Mouse (Mus musculus) kidney, embryonic 14.5 days (tissue): ENCODE measurements at regions not wholly inside any gene's neighbourhood (a gene's known extent, or its start where the extent isn't known, plus 50 kb on each side); places are given as distances from the start of the nearest gene placed in this dataset.

Experiments used
- ATAC-seq: fragments of 200-750 bp; cut with Nextera tagmentation; 2 replicates; pipeline ENCODE4 v1.8.0; 2017; ENCODE audit warnings: moderate number of reproducible peaks, mild to moderate bottlenecking, moderate TSS enrichment, moderate library complexity; ENCODE audit not compliant: low FRiP score, low TSS enrichment
- H3K27ac ChIP-seq: fragments of 300-500 bp; sonication (generic); 2 replicates; pipeline ENCODE4 v1.5.1; 2014; ENCODE audit warnings: low read depth, mild to moderate bottlenecking, low read length, moderate library complexity, mixed read lengths
- H3K27me3 ChIP-seq: fragments of 300-500 bp; sonication (generic); 2 replicates; pipeline ENCODE4 v1.6.1; 2014; ENCODE audit warnings: mild to moderate bottlenecking, low read length; ENCODE audit not compliant: control insufficient read depth, insufficient read depth
- H3K36me3 ChIP-seq: fragments of 300-500 bp; sonication (generic); 2 replicates; pipeline ENCODE4 v1.6.1; 2014; ENCODE audit warnings: low read length, mixed read lengths; ENCODE audit not compliant: control insufficient read depth, insufficient read depth
- H3K4me1 ChIP-seq: fragments of 300-500 bp; sonication (generic); 2 replicates; pipeline ENCODE4 v1.6.1; 2014; ENCODE audit warnings: low read length, mixed read lengths; ENCODE audit not compliant: control insufficient read depth, insufficient read depth
- H3K4me2 ChIP-seq: fragments of 300-500 bp; sonication (generic); replicated peaks from 2 replicates; pipeline ENCODE4 v1.6.1; 2014; ENCODE audit warnings: low read depth, mild to moderate bottlenecking, low read length
- H3K4me3 ChIP-seq: fragments of 300-500 bp; sonication (generic); 2 replicates; pipeline ENCODE4 v1.5.1; 2014; ENCODE audit warnings: mild to moderate bottlenecking, low read length
- H3K9ac ChIP-seq: fragments of 300-500 bp; sonication (generic); 2 replicates; pipeline ENCODE4 v1.6.1; 2014; ENCODE audit warnings: low read depth, mild to moderate bottlenecking, low read length, moderate library complexity
- H3K9me3 ChIP-seq: fragments of 300-500 bp; sonication (generic); 2 replicates; pipeline ENCODE4 v1.6.1; 2016; ENCODE audit warnings: low read length; ENCODE audit not compliant: control insufficient read depth
- WGBS: fragments of 180-500 bp; shearing (Covaris S2); extraction: QIAGEN DNeasy Blood & Tissue Kit; methylation state at CpG from one replicate; pipeline ENCODE4 v1.1.7; 2014; 5-methylcytosine and 5-hydroxymethylcytosine counted together

- 49% methylated on average over 12 of the region's 12 CpGs for WGBS
- ATAC-seq: no peak; the same call in 1 of the 2 replicates
Observed at GRCm38 (mm10) chr13:59228059-59228830, 356.8 kb downstream of the Agtpbp1 start.

GRCm38 (mm10) chr13:59227523-59228058 lies 357.4 kb downstream of the Agtpbp1 start:
- Histone ChIP-seq H3K36me3 (no peaks in the 10 kb centered on the region), H3K9me3 (no peaks in the 10 kb centered on the region), H3K4me3 (no peak overlapping the region), H3K27ac (no peak overlapping the region), H3K4me1 (no peaks in the 10 kb centered on the region), H3K27me3 (no peaks in the 10 kb centered on the region), H3K4me2 (no peak overlapping the region), H3K9ac (no peak overlapping the region)
- no peak for ATAC-seq
- WGBS: 91% methylated on average over 13 of the region's 13 CpGs

More at GRCm38 (mm10) chr13:59228059-59228830, 356.8 kb downstream of the Agtpbp1 start:
- no peaks in the 10 kb centered on the region for H3K4me1 ChIP-seq
- no peaks in the 10 kb centered on the region for H3K27me3 ChIP-seq
- H3K4me2 ChIP-seq: no peak overlapping the region
- H3K36me3 ChIP-seq: no peaks in the 10 kb centered on the region
- no peak overlapping the region for H3K4me3 ChIP-seq
- H3K27ac ChIP-seq: no peak overlapping the region
- H3K9me3 ChIP-seq: no peaks in the 10 kb centered on the region
- no peak overlapping the region for H3K9ac ChIP-seq

GRCm38 (mm10) chr13:59220587-59220986 lies 364.4 kb downstream of the Agtpbp1 start:
- Histone ChIP-seq H3K4me3 (no peak overlapping the region), H3K9ac (no peak overlapping the region), H3K27me3 (no peaks in the 10 kb centered on the region), H3K9me3 (no peaks in the 10 kb centered on the region), H3K27ac (no peak overlapping the region; the same call in 1 of the 2 replicates), H3K36me3 (no peaks in the 10 kb centered on the region), H3K4me1 (0 out of 2 replicates have a peak, but pooled peaks cover 10% of the 10 kb centered on the region), H3K4me2 (no peak overlapping the region)
- no peak for ATAC-seq
- WGBS: 23% methylated on average over 6 of the region's 6 CpGs

- no peak overlapping the region for H3K4me3 ChIP-seq
- H3K9me3 ChIP-seq: no peaks in the 10 kb centered on the region
- H3K27me3 ChIP-seq: no peaks in the 10 kb centered on the region
- H3K4me1 ChIP-seq: 0 out of 2 replicates have a peak, but pooled peaks cover 10% of the 10 kb centered on the region
- no peak overlapping the region for H3K4me2 ChIP-seq
- H3K36me3 ChIP-seq: no peaks in the 10 kb centered on the region
- ATAC-seq: peak; percentile 81
- 16% methylated on average over 7 of the region's 7 CpGs for WGBS
- H3K27ac ChIP-seq: no peak overlapping the region; the same call in 1 of the 2 replicates
- H3K9ac ChIP-seq: no peak overlapping the region
Observed at GRCm38 (mm10) chr13:59220156-59220555, 364.9 kb downstream of the Agtpbp1 start.

GRCm38 (mm10) chr13:59216686-59217298 lies 368.2 kb downstream of the Agtpbp1 start:
- H3K27ac ChIP-seq: no peak overlapping the region
- H3K27me3 ChIP-seq: no peaks in the 10 kb centered on the region
- no peaks in the 10 kb centered on the region for H3K9me3 ChIP-seq
- no peak overlapping the region for H3K9ac ChIP-seq
- WGBS: 57% methylated on average over 5 of the region's 5 CpGs
- H3K4me1 ChIP-seq: 0 out of 2 replicates have a peak, but pooled peaks cover 10% of the 10 kb centered on the region
- H3K36me3 ChIP-seq: no peaks in the 10 kb centered on the region
- no peak for ATAC-seq
- no peak overlapping the region for H3K4me3 ChIP-seq
- no peak overlapping the region for H3K4me2 ChIP-seq

- H3K27ac ChIP-seq: no peak overlapping the region
- H3K36me3 ChIP-seq: no peaks in the 10 kb centered on the region
- H3K27me3 ChIP-seq: no peaks in the 10 kb centered on the region
- H3K4me2 ChIP-seq: no peak overlapping the region
- no peak for ATAC-seq
- H3K9ac ChIP-seq: no peak overlapping the region
- no peak overlapping the region for H3K4me3 ChIP-seq
- H3K4me1 ChIP-seq: no peaks in the 10 kb centered on the region
- WGBS: 80% methylated on average over 15 of the region's 15 CpGs
- H3K9me3 ChIP-seq: no peaks in the 10 kb centered on the region
Observed at GRCm38 (mm10) chr13:59212296-59212701, 372.7 kb downstream of the Agtpbp1 start.

- H3K9me3 ChIP-seq: no peaks in the 10 kb centered on the region
- H3K9ac ChIP-seq: no peak overlapping the region
- 72% methylated on average over 5 of the region's 5 CpGs for WGBS
- H3K4me3 ChIP-seq: no peak overlapping the region
- H3K4me1 ChIP-seq: no peaks in the 10 kb centered on the region
- ATAC-seq: no peak
- no peak overlapping the region for H3K27ac ChIP-seq
- H3K4me2 ChIP-seq: no peak overlapping the region
- no peaks in the 10 kb centered on the region for H3K27me3 ChIP-seq
- no peaks in the 10 kb centered on the region for H3K36me3 ChIP-seq
Observed at GRCm38 (mm10) chr13:59210828-59211227, 374.2 kb downstream of the Agtpbp1 start.

- H3K27me3 ChIP-seq: no peaks in the 10 kb centered on the region
- WGBS: 88% methylated on average over 3 of the region's 3 CpGs
- no peaks in the 10 kb centered on the region for H3K9me3 ChIP-seq
- no peak overlapping the region for H3K4me2 ChIP-seq
- no peaks in the 10 kb centered on the region for H3K4me1 ChIP-seq
- no peaks in the 10 kb centered on the region for H3K36me3 ChIP-seq
- H3K4me3 ChIP-seq: no peak overlapping the region
- no peak for ATAC-seq
- H3K27ac ChIP-seq: no peak overlapping the region
- H3K9ac ChIP-seq: no peak overlapping the region
Observed at GRCm38 (mm10) chr13:59206186-59206585, 378.8 kb downstream of the Agtpbp1 start.

GRCm38 (mm10) chr13:59204506-59204905 lies 380.5 kb downstream of the Agtpbp1 start:
- Histone ChIP-seq H3K36me3 (no peaks in the 10 kb centered on the region), H3K27me3 (no peaks in the 10 kb centered on the region), H3K9ac (no peak overlapping the region), H3K4me1 (no peaks in the 10 kb centered on the region), H3K4me3 (no peak overlapping the region), H3K9me3 (no peaks in the 10 kb centered on the region), H3K27ac (no peak overlapping the region), H3K4me2 (no peak overlapping the region)
- no peak for ATAC-seq
- WGBS: 90% methylated on average over 2 of the region's 2 CpGs
